Mouse (Mus musculus): ENCODE data around the gene Ackr1.

GRCm38 (mm10) chr1:173317925-173318477 lies 15.5 kb downstream of the Ackr1 start:
- TF ChIP-seq TAL1 (IDR thresholded peaks at IDR 0.05; ENCODE audit: low read length) (no peak), GATA1 (IDR thresholded peaks at IDR 0.05; ENCODE audit: low read length) (no peak)
